Mouse (Mus musculus) heart, embryonic 11.5 days (tissue): Measurements from ENCODE around the gene Neo1. TPM values are rescaled to one million over a fixed set of nuclear protein-coding genes. Genes with fewer than 3 reads are reported as not detected.
"Not testable (repeated sequence)": the region's sequence is repeated elsewhere in the genome, so short reads cannot be mapped to it uniquely, and the experiment has no call there.

Experiments used
- ATAC-seq: fragments of 200-750 bp; cut with Nextera tagmentation; replicated peaks from 2 replicates; pipeline ENCODE4 v1.8.0; 2017; ENCODE audit warnings: moderate library complexity; ENCODE audit not compliant: insufficient number of reproducible peaks, low FRiP score, low TSS enrichment
- H3K27ac ChIP-seq: fragments of 300-500 bp; sonication (generic); 2 replicates; pipeline ENCODE4 v1.5.1; 2014; ENCODE audit warnings: mild to moderate bottlenecking, low read depth, low read length
- H3K27me3 ChIP-seq: fragments of 300-500 bp; sonication (generic); 2 replicates; pipeline ENCODE4 v1.6.1; 2014; ENCODE audit warnings: mild to moderate bottlenecking, low read length, mixed read lengths; ENCODE audit not compliant: control insufficient read depth, insufficient read depth
- H3K36me3 ChIP-seq: fragments of 300-500 bp; sonication (generic); 2 replicates; pipeline ENCODE4 v1.6.1; 2014; ENCODE audit warnings: mild to moderate bottlenecking, low read length, moderate library complexity, mixed read lengths; ENCODE audit not compliant: control insufficient read depth, insufficient read depth
- H3K4me1 ChIP-seq: fragments of 300-500 bp; sonication (generic); 2 replicates; pipeline ENCODE4 v1.6.1; 2014; ENCODE audit warnings: low read length; ENCODE audit not compliant: control insufficient read depth, insufficient read depth
- H3K4me2 ChIP-seq: fragments of 300-500 bp; sonication (generic); 2 replicates; pipeline ENCODE4 v1.6.1; 2014; ENCODE audit warnings: mild to moderate bottlenecking, moderate library complexity
- H3K4me3 ChIP-seq: fragments of 300-500 bp; sonication (generic); 2 replicates; pipeline ENCODE4 v1.5.1; 2014; ENCODE audit warnings: low read depth, low read length
- H3K9ac ChIP-seq: fragments of 300-500 bp; sonication (generic); 2 replicates; pipeline ENCODE4 v1.6.1; 2014; ENCODE audit warnings: mild to moderate bottlenecking, low read depth, low read length, moderate library complexity
- H3K9me3 ChIP-seq: fragments of 300-500 bp; sonication (generic); replicated peaks from 2 replicates; pipeline ENCODE4 v1.6.1; 2016; ENCODE audit warnings: low read length; ENCODE audit not compliant: control insufficient read depth
- WGBS: fragments of 180-500 bp; shearing (Covaris S2); extraction: QIAGEN DNeasy Blood & Tissue Kit; methylation state at CpG from one replicate; pipeline ENCODE4 v1.1.7; 2014; ENCODE audit not compliant: insufficient replicate concordance; 5-methylcytosine and 5-hydroxymethylcytosine counted together
- polyA plus RNA-seq: library from polyadenylated mRNA; unstranded; fragments of >200 nt; fragmentation: Nextera tagmentation; extraction: Ambion mirVana; gene quantifications from 2 replicates; pipeline ENCODE4 v1.2.1, GENCODE M21; 2014

The Neo1 gene
- polyA plus RNA-seq, 1 experiment from 2014 or later: 30.3 TPM

GRCm38 (mm10) chr9:58955507-58955906 lies 80.7 kb downstream of the Neo1 start:
- no peaks in the 10 kb centered on the region for H3K4me1 ChIP-seq
- 65% methylated on average over 3 of the region's 3 CpGs for WGBS
- no peaks in the 10 kb centered on the region for H3K9me3 ChIP-seq
- no peak overlapping the region for H3K27ac ChIP-seq
- peaks cover 9% of the 10 kb centered on the region; the same call in 1 of the 2 replicates for H3K36me3 ChIP-seq
- H3K4me3 ChIP-seq: no peak overlapping the region
- no peaks in the 10 kb centered on the region for H3K27me3 ChIP-seq
- no peak overlapping the region for H3K4me2 ChIP-seq
- ATAC-seq: no peak
- H3K9ac ChIP-seq: no peak overlapping the region

- not testable (repeated sequence) for H3K4me2 ChIP-seq, H3K27me3 ChIP-seq, H3K9me3 ChIP-seq, H3K27ac ChIP-seq, H3K4me1 ChIP-seq, H3K36me3 ChIP-seq, H3K9ac ChIP-seq, ATAC-seq, H3K4me3 ChIP-seq
- 89% methylated on average over 1 of the region's 1 CpGs for WGBS
Observed at GRCm38 (mm10) chr9:58945910-58946309, 90.3 kb downstream of the Neo1 start.

- Histone ChIP-seq H3K4me1 (no peaks in the 10 kb centered on the region), H3K4me2 (no peak overlapping the region), H3K36me3 (no peaks in the 10 kb centered on the region), H3K4me3 (no peak overlapping the region), H3K9me3 (no peaks in the 10 kb centered on the region), H3K27me3 (no peaks in the 10 kb centered on the region), H3K27ac (no peak overlapping the region), H3K9ac (no peak overlapping the region)
- WGBS: 71% methylated on average over 2 of the region's 2 CpGs
- ATAC-seq: no peak
Observed at GRCm38 (mm10) chr9:58934776-58935175, 101.5 kb downstream of the Neo1 start.

- WGBS: 11% methylated on average over 1 of the region's 1 CpGs
- H3K4me2 ChIP-seq: no peak overlapping the region
- no peaks in the 10 kb centered on the region for H3K9me3 ChIP-seq
- H3K27ac ChIP-seq: no peak overlapping the region
- no peak overlapping the region for H3K4me3 ChIP-seq
- ATAC-seq: no peak
- no peak overlapping the region for H3K9ac ChIP-seq
- H3K36me3 ChIP-seq: no peaks in the 10 kb centered on the region
- H3K4me1 ChIP-seq: no peaks in the 10 kb centered on the region
- no peaks in the 10 kb centered on the region for H3K27me3 ChIP-seq
Observed at GRCm38 (mm10) chr9:58928103-58928502, 108.1 kb downstream of the Neo1 start.

GRCm38 (mm10) chr9:58902869-58903585 lies 133.2 kb downstream of the Neo1 start:
- no peaks in the 10 kb centered on the region for H3K27me3 ChIP-seq
- WGBS: 62% methylated on average over 6 of the region's 6 CpGs
- H3K4me2 ChIP-seq: no peak overlapping the region
- H3K27ac ChIP-seq: no peak overlapping the region
- no peak overlapping the region for H3K9ac ChIP-seq
- peaks cover 5% of the 10 kb centered on the region for H3K36me3 ChIP-seq
- H3K4me3 ChIP-seq: no peak overlapping the region
- H3K4me1 ChIP-seq: no peaks in the 10 kb centered on the region
- ATAC-seq: no peak
- no peaks in the 10 kb centered on the region for H3K9me3 ChIP-seq

- Histone ChIP-seq H3K4me2 (no peak overlapping the region), H3K27me3 (no peaks in the 10 kb centered on the region), H3K9me3 (no peaks in the 10 kb centered on the region), H3K36me3 (0 out of 2 replicates have a peak, but pooled peaks cover 2% of the 10 kb centered on the region), H3K27ac (no peak overlapping the region), H3K4me3 (no peak overlapping the region), H3K9ac (no peak overlapping the region), H3K4me1 (no peaks in the 10 kb centered on the region)
- no peak for ATAC-seq
Observed at GRCm38 (mm10) chr9:58899602-58900001, 136.6 kb downstream of the Neo1 start.

GRCm38 (mm10) chr9:58891840-58892640 lies 144.2 kb downstream of the Neo1 start:
- WGBS: 87% methylated on average over 6 of the region's 6 CpGs
- Histone ChIP-seq H3K9ac (no peak overlapping the region), H3K36me3 (peaks cover 16% of the 10 kb centered on the region; the same call in 1 of the 2 replicates), H3K4me2 (no peak overlapping the region), H3K9me3 (no peaks in the 10 kb centered on the region), H3K27me3 (no peaks in the 10 kb centered on the region), H3K4me3 (no peak overlapping the region), H3K4me1 (no peaks in the 10 kb centered on the region), H3K27ac (no peak overlapping the region)
- ATAC-seq: no peak

GRCm38 (mm10) chr9:58890893-58891292 lies 145.3 kb downstream of the Neo1 start:
- Histone ChIP-seq H3K9me3 (no peaks in the 10 kb centered on the region), H3K4me2 (no peak overlapping the region), H3K4me1 (0 out of 2 replicates have a peak, but pooled peaks cover 2% of the 10 kb centered on the region), H3K9ac (no peak overlapping the region), H3K27me3 (no peaks in the 10 kb centered on the region), H3K27ac (no peak overlapping the region), H3K36me3 (peaks cover 16% of the 10 kb centered on the region; the same call in 1 of the 2 replicates), H3K4me3 (no peak overlapping the region)
- no peak for ATAC-seq
- WGBS: 77% methylated on average over 8 of the region's 8 CpGs
